Mouse (Mus musculus): ENCODE measurements at regions not wholly inside any gene's neighbourhood (a gene's known extent, or its start where the extent isn't known, plus 50 kb on each side); places are given as distances from the start of the nearest gene placed in this dataset.

- 0 out of 2 replicates have a peak overlapping the region, but pooled peaks have one; percentile 36 for H3K27ac ChIP-seq (replicated peaks)
- H3K4me3 ChIP-seq, result 0 out of 2 replicates have a peak overlapping the region, but pooled peaks have one; percentile 19
- no peak for DNase-seq (ENCODE audit: low spot score)
- H3K36me3 ChIP-seq (replicated peaks), result no peaks in the 10 kb centered on the region
- H3K27me3 ChIP-seq (replicated peaks; ENCODE audit: low read depth, poor library complexity, severe bottlenecking), result peaks cover 25% of the 10 kb centered on the region
- 35% methylated on average over 13 of the region's 13 CpGs for WGBS
- no peaks in the 10 kb centered on the region for H3K9me3 ChIP-seq
- H3K4me1 ChIP-seq, result peaks cover 36% of the 10 kb centered on the region
Observed at GRCm38 (mm10) chr6:31638434-31639220, 74.8 kb upstream of the Podxl start.

GRCm38 (mm10) chr6:31637371-31638052, 73.7 kb upstream of the Podxl start:
- no peaks in the 10 kb centered on the region for H3K36me3 ChIP-seq (replicated peaks)
- 0 out of 2 replicates have a peak overlapping the region, but pooled peaks have one; percentile 0 for H3K27ac ChIP-seq (replicated peaks)
- H3K9me3 ChIP-seq, result no peaks in the 10 kb centered on the region
- H3K4me3 ChIP-seq, result peak overlapping the region; percentile 19; the same call in 1 of the 2 replicates
- peaks cover 25% of the 10 kb centered on the region for H3K27me3 ChIP-seq (replicated peaks; ENCODE audit: low read depth, poor library complexity, severe bottlenecking)
- DNase-seq (ENCODE audit: low spot score), result peak; percentile 39
- 11% methylated on average over 16 of the region's 16 CpGs for WGBS
- H3K4me1 ChIP-seq, result peaks cover 31% of the 10 kb centered on the region

- H3K4me1 ChIP-seq, result peaks cover 26% of the 10 kb centered on the region
- H3K9me3 ChIP-seq, result no peaks in the 10 kb centered on the region
- H3K4me3 ChIP-seq, result no peak overlapping the region
- DNase-seq (ENCODE audit: low spot score), result peak; percentile 46
- WGBS, result 15% methylated on average over 9 of the region's 9 CpGs
- H3K27ac ChIP-seq (replicated peaks), result no peak overlapping the region; the same call in 1 of the 2 replicates
- H3K27me3 ChIP-seq (replicated peaks; ENCODE audit: low read depth, poor library complexity, severe bottlenecking), result peaks cover 29% of the 10 kb centered on the region
- no peaks in the 10 kb centered on the region for H3K36me3 ChIP-seq (replicated peaks)
Observed at GRCm38 (mm10) chr6:31636954-31637353, 73.2 kb upstream of the Podxl start.

GRCm38 (mm10) chr6:31632485-31632884, 68.7 kb upstream of the Podxl start:
- WGBS, result 76% methylated on average over 10 of the region's 10 CpGs
- peaks cover 19% of the 10 kb centered on the region for H3K4me1 ChIP-seq

GRCm38 (mm10) chr6:31630009-31630408, 66.2 kb upstream of the Podxl start:
- 0 out of 2 replicates have a peak overlapping the region, but pooled peaks have one; percentile 10 for H3K27ac ChIP-seq (replicated peaks)
- 0 out of 2 replicates have a peak, but pooled peaks cover 3% of the 10 kb centered on the region for H3K27me3 ChIP-seq (replicated peaks; ENCODE audit: low read depth, poor library complexity, severe bottlenecking)
- no peaks in the 10 kb centered on the region for H3K36me3 ChIP-seq (replicated peaks)
- DNase-seq (ENCODE audit: low spot score), result no peak
- 53% methylated on average over 4 of the region's 4 CpGs for WGBS
- H3K4me3 ChIP-seq, result no peak overlapping the region
- no peaks in the 10 kb centered on the region for H3K9me3 ChIP-seq
- peaks cover 7% of the 10 kb centered on the region for H3K4me1 ChIP-seq

More at GRCm38 (mm10) chr6:31632485-31632884, 68.7 kb upstream of the Podxl start:
- Histone ChIP-seq H3K27ac (replicated peaks) (no peak overlapping the region), H3K27me3 (replicated peaks; ENCODE audit: low read depth, poor library complexity, severe bottlenecking) (peaks cover 15% of the 10 kb centered on the region), H3K9me3 (no peaks in the 10 kb centered on the region), H3K36me3 (replicated peaks) (no peaks in the 10 kb centered on the region), H3K4me3 (no peak overlapping the region)
- no peak for DNase-seq (ENCODE audit: low spot score)

GRCm38 (mm10) chr6:31627912-31628311, 64.1 kb upstream of the Podxl start:
- Histone ChIP-seq H3K9me3 (0 out of 2 replicates have a peak, but pooled peaks cover under 1% of the 10 kb centered on the region), H3K4me3 (no peak overlapping the region), H3K4me1 (peaks cover 7% of the 10 kb centered on the region), H3K27ac (replicated peaks) (no peak overlapping the region), H3K36me3 (replicated peaks) (no peaks in the 10 kb centered on the region), H3K27me3 (replicated peaks; ENCODE audit: low read depth, poor library complexity, severe bottlenecking) (0 out of 2 replicates have a peak, but pooled peaks cover 3% of the 10 kb centered on the region)
- 86% methylated on average over 3 of the region's 3 CpGs for WGBS
- no peak for DNase-seq (ENCODE audit: low spot score)

- Histone ChIP-seq H3K4me3 (no peak overlapping the region), H3K27me3 (replicated peaks; ENCODE audit: low read depth, poor library complexity, severe bottlenecking) (no peaks in the 10 kb centered on the region), H3K36me3 (replicated peaks) (no peaks in the 10 kb centered on the region), H3K4me1 (peaks cover 4% of the 10 kb centered on the region), H3K9me3 (0 out of 2 replicates have a peak, but pooled peaks cover 4% of the 10 kb centered on the region), H3K27ac (replicated peaks) (no peak overlapping the region)
- no peak for DNase-seq (ENCODE audit: low spot score)
- WGBS, result 80% methylated on average over 2 of the region's 2 CpGs
Observed at GRCm38 (mm10) chr6:31625055-31625454, 61.3 kb upstream of the Podxl start.

- Histone ChIP-seq H3K4me1 (no peaks in the 10 kb centered on the region), H3K9me3 (0 out of 2 replicates have a peak, but pooled peaks cover 4% of the 10 kb centered on the region), H3K4me3 (no peak overlapping the region), H3K36me3 (replicated peaks) (no peaks in the 10 kb centered on the region), H3K27ac (replicated peaks) (no peak overlapping the region), H3K27me3 (replicated peaks; ENCODE audit: low read depth, poor library complexity, severe bottlenecking) (no peaks in the 10 kb centered on the region)
- whole genome bisulfite sequencing, result 84% methylated on average over 10 of the region's 10 CpGs
- no peak for DNase-seq (ENCODE audit: low spot score)
Observed at GRCm38 (mm10) chr6:31624374-31624773, 60.6 kb upstream of the Podxl start.

GRCm38 (mm10) chr6:31621023-31621422, 57.2 kb upstream of the Podxl start:
- Histone ChIP-seq H3K4me3 (no peak overlapping the region), H3K27me3 (replicated peaks; ENCODE audit: low read depth, poor library complexity, severe bottlenecking) (no peaks in the 10 kb centered on the region), H3K27ac (replicated peaks) (no peak overlapping the region), H3K4me1 (no peaks in the 10 kb centered on the region), H3K36me3 (replicated peaks) (no peaks in the 10 kb centered on the region), H3K9me3 (0 out of 2 replicates have a peak, but pooled peaks cover 4% of the 10 kb centered on the region)
- WGBS, result 70% methylated on average over 6 of the region's 6 CpGs
- DNase-seq (ENCODE audit: low spot score), result no peak

GRCm38 (mm10) chr6:31618852-31619251, 55.1 kb upstream of the Podxl start:
- no peaks in the 10 kb centered on the region; the same call in 1 of the 2 replicates for H3K4me1 ChIP-seq
- H3K9me3 ChIP-seq, result 0 out of 2 replicates have a peak, but pooled peaks cover 4% of the 10 kb centered on the region
- H3K4me3 ChIP-seq, result no peak overlapping the region
- WGBS, result 65% methylated on average over 2 of the region's 2 CpGs
- H3K36me3 ChIP-seq (replicated peaks), result no peaks in the 10 kb centered on the region
- H3K27me3 ChIP-seq (replicated peaks; ENCODE audit: low read depth, poor library complexity, severe bottlenecking), result no peaks in the 10 kb centered on the region
- H3K27ac ChIP-seq (replicated peaks), result peak overlapping the region; percentile 24; the same call in 1 of the 2 replicates
- DNase-seq (ENCODE audit: low spot score), result no peak

GRCm38 (mm10) chr6:31617341-31617740, 53.6 kb upstream of the Podxl start:
- no peak for DNase-seq (ENCODE audit: low spot score)
- Histone ChIP-seq H3K4me1 (peaks cover 4% of the 10 kb centered on the region; the same call in 1 of the 2 replicates), H3K9me3 (no peaks in the 10 kb centered on the region), H3K4me3 (no peak overlapping the region), H3K36me3 (replicated peaks) (no peaks in the 10 kb centered on the region), H3K27ac (replicated peaks) (no peak overlapping the region), H3K27me3 (replicated peaks; ENCODE audit: low read depth, poor library complexity, severe bottlenecking) (no peaks in the 10 kb centered on the region)
- 80% methylated on average over 8 of the region's 8 CpGs for WGBS

GRCm38 (mm10) chr6:31615426-31615970, 51.7 kb upstream of the Podxl start:
- Histone ChIP-seq H3K4me1 (peaks cover 4% of the 10 kb centered on the region; the same call in 1 of the 2 replicates), H3K4me3 (no peak overlapping the region), H3K27ac (replicated peaks) (no peak overlapping the region), H3K36me3 (replicated peaks) (no peaks in the 10 kb centered on the region), H3K9me3 (no peaks in the 10 kb centered on the region), H3K27me3 (replicated peaks; ENCODE audit: low read depth, poor library complexity, severe bottlenecking) (no peaks in the 10 kb centered on the region)
- DNase-seq (ENCODE audit: low spot score), result no peak
- 70% methylated on average over 4 of the region's 4 CpGs for WGBS
